Mouse (Mus musculus) MEL (cell line): ENCODE measurements around the gene Rap2b. TPM values are rescaled to one million over a fixed set of nuclear protein-coding genes. Genes with fewer than 3 reads are reported as not detected.

Source experiments
- DNase-seq: peaks from one replicate; pipeline ENCODE4 v3.0.0; 2011; ENCODE audit warnings: low read depth, low spot score
- H3K27ac ChIP-seq: 2 replicates; pipeline ENCODE4 v1.5.1; 2012; ENCODE audit warnings: low read depth, mild to moderate bottlenecking, control low read depth, low read length, moderate library complexity; ENCODE audit not compliant: control insufficient read depth
- H3K27me3 ChIP-seq, 2 experiments: fragments of 150-350 bp in 1 of 2; sonication (generic) in 1 of 2; 2 replicates each; pipeline ENCODE4 v1.6.1; 2012; ENCODE audit warnings: low read length in 2 of 2, mild to moderate bottlenecking in 2 of 2, improper control_type of control experiment in 1 of 2, moderate library complexity in 1 of 2; ENCODE audit not compliant: insufficient read depth in 2 of 2, control insufficient read depth in 1 of 2
- H3K36me3 ChIP-seq, 2 experiments: 2 replicates each; pipeline ENCODE4 v1.6.1; 2012 to 2014; ENCODE audit warnings: low read length in 2 of 2, improper control_type of control experiment in 1 of 2, inconsistent platforms in 1 of 2, mild to moderate bottlenecking in 1 of 2; ENCODE audit not compliant: insufficient read depth in 2 of 2, control insufficient read depth in 1 of 2
- H3K4me1 ChIP-seq, 2 experiments: fragments of 150-350 bp in 1 of 2; sonication (generic) in 1 of 2; 2 replicates each; pipeline ENCODE4 v1.6.1; 2012; ENCODE audit warnings: low read length in 2 of 2, improper control_type of control experiment in 1 of 2, mild to moderate bottlenecking in 1 of 2; ENCODE audit not compliant: insufficient read depth in 2 of 2, control insufficient read depth in 1 of 2
- H3K4me3 ChIP-seq, 2 experiments: fragments of 150-350 bp in 1 of 2; sonication (generic) in 1 of 2; 2 replicates each; pipeline ENCODE4 v1.5.1; 2012; ENCODE audit warnings: low read depth in 2 of 2, low read length in 2 of 2, mild to moderate bottlenecking in 2 of 2, moderate library complexity in 2 of 2, control low read depth in 1 of 2, improper control_type of control experiment in 1 of 2; ENCODE audit not compliant: control insufficient read depth in 1 of 2, insufficient read depth in 1 of 2
- H3K79me2 ChIP-seq: 2 replicates; pipeline ENCODE4 v1.6.1; 2012; ENCODE audit warnings: mild to moderate bottlenecking, low read length, moderate library complexity; ENCODE audit not compliant: control insufficient read depth, poor library complexity, insufficient read depth
- H3K9ac ChIP-seq: 2 replicates; pipeline ENCODE4 v1.6.1; 2012; ENCODE audit warnings: low read depth, mild to moderate bottlenecking, control low read depth, low read length, moderate library complexity; ENCODE audit not compliant: control insufficient read depth, poor library complexity, severe bottlenecking
- H3K9me3 ChIP-seq: fragments of 150-350 bp; sonication (generic); replicated peaks from 2 replicates; pipeline ENCODE4 v1.6.1; 2012; ENCODE audit warnings: mild to moderate bottlenecking, low read length, improper control_type of control experiment, moderate library complexity; ENCODE audit not compliant: insufficient read depth
- BHLHE40 ChIP-seq: IDR thresholded peaks from 2 replicates; pipeline ENCODE4 v1.6.1; 2012; ENCODE audit warnings: low read depth, mild to moderate bottlenecking, inconsistent platforms, low read length, improper control_type of control experiment, borderline replicate concordance
- CHD1 ChIP-seq: IDR thresholded peaks from 2 replicates; pipeline ENCODE4 v1.6.1; 2012; ENCODE audit warnings: low read depth, mild to moderate bottlenecking, inconsistent platforms, low read length, improper control_type of control experiment
- CHD2 ChIP-seq: IDR thresholded peaks from 2 replicates; pipeline ENCODE4 v1.6.1; 2011; ENCODE audit warnings: low read length, improper control_type of control experiment
- CTCF ChIP-seq, 3 experiments: IDR thresholded peaks in 2 of 3; conservative IDR thresholded peaks in 1 of 3; 2 replicates each; pipeline ENCODE4 v1.5.1; 2011 to 2012; ENCODE audit warnings: low read length in 3 of 3, low read depth in 2 of 3, mild to moderate bottlenecking in 2 of 3, improper control_type of control experiment in 1 of 3, inconsistent platforms in 1 of 3, mixed read lengths in 1 of 3, moderate library complexity in 1 of 3; ENCODE audit not compliant: control insufficient read depth in 1 of 3, insufficient read depth in 1 of 3, poor library complexity in 1 of 3, severe bottlenecking in 1 of 3
- E2F4 ChIP-seq: IDR thresholded peaks from 2 replicates; pipeline ENCODE4 v1.6.1; 2011; ENCODE audit warnings: low read depth, low read length, improper control_type of control experiment, borderline replicate concordance
- ELF1 ChIP-seq: IDR thresholded peaks from 2 replicates; pipeline ENCODE4 v1.6.1; 2014; ENCODE audit warnings: low read depth, mild to moderate bottlenecking, inconsistent platforms, low read length, improper control_type of control experiment, moderate library complexity
- EP300 ChIP-seq, 2 experiments: IDR thresholded peaks; 2 replicates each; pipeline ENCODE4 v1.6.1; 2011; ENCODE audit warnings: improper control_type of control experiment in 2 of 2, low read length in 2 of 2, low read depth in 1 of 2, mild to moderate bottlenecking in 1 of 2
- ETS1 ChIP-seq: IDR thresholded peaks from 2 replicates; pipeline ENCODE4 v1.6.1; 2012; ENCODE audit warnings: low read depth, mild to moderate bottlenecking, inconsistent platforms, low read length, improper control_type of control experiment, moderate library complexity
- GABPA ChIP-seq: IDR thresholded peaks from 2 replicates; pipeline ENCODE4 v1.6.1; 2012; ENCODE audit warnings: low read depth, mild to moderate bottlenecking, inconsistent platforms, low read length, improper control_type of control experiment, moderate library complexity
- GATA1 ChIP-seq: IDR thresholded peaks from 2 replicates; pipeline ENCODE4 v1.6.1; 2011; ENCODE audit warnings: low read depth, low read length, improper control_type of control experiment
- HCFC1 ChIP-seq: IDR thresholded peaks from 2 replicates; pipeline ENCODE4 v1.6.1; 2012; ENCODE audit warnings: low read depth, mild to moderate bottlenecking, inconsistent platforms, low read length, improper control_type of control experiment, moderate library complexity
- JUND ChIP-seq: IDR thresholded peaks from 2 replicates; pipeline ENCODE4 v1.6.1; 2011; ENCODE audit warnings: low read depth, mild to moderate bottlenecking, improper control_type of control experiment, low read length
- KAT2A ChIP-seq: conservative IDR thresholded peaks from 2 replicates; pipeline ENCODE4 v1.6.1; 2012; ENCODE audit warnings: low read depth, low read length, improper control_type of control experiment, inconsistent platforms
- MAFK ChIP-seq: IDR thresholded peaks from 2 replicates; pipeline ENCODE4 v1.6.1; 2011; ENCODE audit warnings: low read depth, mild to moderate bottlenecking, low read length, improper control_type of control experiment, borderline replicate concordance
- MAX ChIP-seq: IDR thresholded peaks from 2 replicates; pipeline ENCODE4 v1.6.1; 2011; ENCODE audit warnings: low read length, improper control_type of control experiment
- MAZ ChIP-seq: IDR thresholded peaks from 2 replicates; pipeline ENCODE4 v1.6.1; 2012; ENCODE audit warnings: low read depth, mild to moderate bottlenecking, inconsistent platforms, low read length, improper control_type of control experiment
- MEF2A ChIP-seq: IDR thresholded peaks from 2 replicates; pipeline ENCODE4 v1.6.1; 2014; ENCODE audit warnings: low read depth, mild to moderate bottlenecking, inconsistent platforms, low read length, improper control_type of control experiment; ENCODE audit not compliant: poor library complexity, insufficient replicate concordance, severe bottlenecking; ENCODE audit errors: extremely low read depth
- MXI1 ChIP-seq: IDR thresholded peaks from 2 replicates; pipeline ENCODE4 v1.6.1; 2011; ENCODE audit warnings: mild to moderate bottlenecking, low read depth, low read length, improper control_type of control experiment
- NELFE ChIP-seq: IDR thresholded peaks from 2 replicates; pipeline ENCODE4 v1.6.1; 2011; ENCODE audit warnings: low read depth, low read length, improper control_type of control experiment
- NRF1 ChIP-seq: IDR thresholded peaks from 2 replicates; pipeline ENCODE4 v1.6.1; 2014; ENCODE audit warnings: low read depth, mild to moderate bottlenecking, inconsistent platforms, low read length, improper control_type of control experiment, moderate library complexity; ENCODE audit not compliant: poor library complexity, insufficient read depth, severe bottlenecking
- POLR2A ChIP-seq, 2 experiments: IDR thresholded peaks; 2 replicates each; pipeline ENCODE4 v1.6.1; 2011 to 2012; ENCODE audit warnings: low read length in 2 of 2, mild to moderate bottlenecking in 2 of 2, control low read depth in 1 of 2, improper control_type of control experiment in 1 of 2, low read depth in 1 of 2, moderate library complexity in 1 of 2; ENCODE audit not compliant: control insufficient read depth in 1 of 2, insufficient read depth in 1 of 2, poor library complexity in 1 of 2
- POLR2AphosphoS2 ChIP-seq: IDR thresholded peaks from 2 replicates; pipeline ENCODE4 v1.6.1; 2011; ENCODE audit warnings: low read length, improper control_type of control experiment
- POLR2AphosphoS5 ChIP-seq: IDR thresholded peaks from 2 replicates; pipeline ENCODE4 v1.6.1; 2012; ENCODE audit warnings: low read depth, borderline replicate concordance, mild to moderate bottlenecking, inconsistent platforms, low read length, moderate library complexity, mixed read lengths
- RAD21 ChIP-seq: IDR thresholded peaks from 2 replicates; pipeline ENCODE4 v1.6.1; 2011; ENCODE audit warnings: mild to moderate bottlenecking, low read depth, low read length, improper control_type of control experiment
- SIN3A ChIP-seq: IDR thresholded peaks from 2 replicates; pipeline ENCODE4 v1.6.1; 2012; ENCODE audit warnings: low read length, improper control_type of control experiment, inconsistent platforms
- SMC3 ChIP-seq: IDR thresholded peaks from 2 replicates; pipeline ENCODE4 v1.6.1; 2011; ENCODE audit warnings: low read depth, low read length, improper control_type of control experiment
- TAL1 ChIP-seq: IDR thresholded peaks from 2 replicates; pipeline ENCODE4 v1.6.1; 2012; ENCODE audit warnings: mild to moderate bottlenecking, inconsistent platforms, low read length, moderate library complexity, mixed read lengths
- TBP ChIP-seq: IDR thresholded peaks from 2 replicates; pipeline ENCODE4 v1.8.0; 2011; ENCODE audit warnings: low read depth, low read length, improper control_type of control experiment
- TCF12 ChIP-seq: IDR thresholded peaks from 2 replicates; pipeline ENCODE4 v1.6.1; 2014; ENCODE audit warnings: low read depth, mild to moderate bottlenecking, inconsistent platforms, low read length, improper control_type of control experiment, moderate library complexity
- UBTF ChIP-seq: IDR thresholded peaks from 2 replicates; pipeline ENCODE4 v1.6.1; 2012; ENCODE audit warnings: low read depth, mild to moderate bottlenecking, inconsistent platforms, low read length, improper control_type of control experiment, moderate library complexity, borderline replicate concordance; ENCODE audit not compliant: insufficient read depth
- USF1 ChIP-seq: IDR thresholded peaks from 2 replicates; pipeline ENCODE4 v1.6.1; 2014; ENCODE audit warnings: low read depth, mild to moderate bottlenecking, inconsistent platforms, low read length, improper control_type of control experiment, moderate library complexity
- USF2 ChIP-seq, 2 experiments: IDR thresholded peaks; 2 replicates each; pipeline ENCODE4 v1.6.1; 2011 to 2012; ENCODE audit warnings: improper control_type of control experiment in 2 of 2, low read length in 2 of 2, borderline replicate concordance in 1 of 2, inconsistent platforms in 1 of 2, low read depth in 1 of 2, mild to moderate bottlenecking in 1 of 2; ENCODE audit not compliant: insufficient read depth in 1 of 2
- ZC3H11A ChIP-seq: IDR thresholded peaks from 2 replicates; pipeline ENCODE4 v1.6.1; 2012; ENCODE audit warnings: low read depth, mild to moderate bottlenecking, inconsistent platforms, low read length, improper control_type of control experiment
- ZKSCAN1 ChIP-seq: IDR thresholded peaks from 2 replicates; pipeline ENCODE4 v1.6.1; 2012; ENCODE audit warnings: low read depth, mild to moderate bottlenecking, inconsistent platforms, low read length, improper control_type of control experiment, moderate library complexity
- ZMIZ1 ChIP-seq: IDR thresholded peaks from 2 replicates; pipeline ENCODE4 v1.6.1; 2012; ENCODE audit warnings: low read depth, mild to moderate bottlenecking, inconsistent platforms, low read length, improper control_type of control experiment, moderate library complexity
- ZNF384 ChIP-seq: IDR thresholded peaks from 2 replicates; pipeline ENCODE4 v1.6.1; 2012; ENCODE audit warnings: low read depth, mild to moderate bottlenecking, inconsistent platforms, low read length, improper control_type of control experiment
- polyA plus RNA-seq, 2 experiments: library from polyadenylated mRNA; stranded (reverse) in 1 of 2; unstranded in 1 of 2; fragments of >175 nt in 1 of 2; fragments of >200 nt in 1 of 2; gene quantifications; 2 replicates each; pipeline versions ENCODE4 v1.2.1 to v1.2.4; 2012; ENCODE audit warnings: low replicate concordance in 2 of 2, low read depth in 1 of 2; ENCODE audit not compliant: insufficient read length in 2 of 2, insufficient read depth in 1 of 2, missing spikeins in 1 of 2
- total RNA-seq: library from RNA; depleted of rRNA; stranded (reverse); fragments of 300-350 nt; gene quantifications from 2 replicates; pipeline ENCODE4 v1.2.3, GENCODE M21; 2012

The Rap2b gene
- total and polyA plus RNA-seq, 3 experiments, result 4.4 to 5.6 TPM; not detected in 1

DNA sequence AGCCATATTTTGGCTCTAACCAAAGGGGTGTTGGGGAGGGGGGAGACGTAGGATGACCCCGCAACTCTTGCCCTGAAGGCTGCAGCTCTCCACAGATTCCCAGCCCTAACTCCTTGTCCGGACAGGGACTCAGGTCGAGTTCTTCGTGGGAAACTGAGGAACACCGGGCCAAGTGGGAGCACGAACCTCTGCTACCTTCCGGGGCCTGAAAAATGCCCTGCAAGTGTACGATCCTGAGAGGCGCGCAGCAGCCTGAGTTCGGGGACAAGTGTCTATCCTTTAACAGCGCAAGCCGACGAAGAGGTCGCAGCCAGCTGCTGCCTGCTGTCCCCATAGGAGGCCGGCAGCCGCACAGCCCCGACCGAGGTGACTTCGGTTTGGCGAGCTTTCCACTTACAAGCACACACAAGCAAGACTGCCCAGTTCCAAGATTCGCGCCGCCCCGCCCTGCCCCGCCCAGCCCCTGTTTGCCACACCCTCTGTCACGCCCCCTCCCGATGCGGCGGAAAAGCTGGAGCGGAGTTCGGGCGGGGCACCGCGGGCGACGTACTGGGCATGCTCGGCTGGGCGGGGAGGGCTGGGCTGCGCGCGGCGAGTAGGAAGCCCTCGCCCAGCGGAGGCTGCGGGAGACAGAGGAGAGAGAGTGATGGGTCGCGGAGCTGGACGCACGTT lies 2.7 kb downstream of the Rap2b start:
- DNase-seq, result peak; percentile 96
- H3K4me1 ChIP-seq, result peaks cover 0 to 8% of the 10 kb centered on the region in 2 experiments; a peak in 3 of 4 replicates

GRCm38 (mm10) chr3:61364661-61364977 lies 3.2 kb downstream of the Rap2b start:
- peak overlapping the region; percentile 73 for H3K9ac ChIP-seq
- no peaks in the 10 kb centered on the region for H3K9me3 ChIP-seq
- DNase-seq, result no peak
- peaks cover 0 to 8% of the 10 kb centered on the region in 2 experiments; a peak in 3 of 4 replicates for H3K4me1 ChIP-seq
- H3K4me3 ChIP-seq, result peak overlapping the region; percentile 64 to 94
- no peaks in the 10 kb centered on the region for H3K27me3 ChIP-seq
- TF ChIP-seq NELFE (peak; percentile 80; the same call in 1 of the 2 replicates), CHD1 (no peak), MAZ (no peak), NRF1 (no peak), TCF12 (no peak), SMC3 (no peak), POLR2AphosphoS2 (0 out of 2 replicates have a peak, but pooled peaks have one; percentile 53), MAFK (no peak), MXI1 (peak; percentile 28; the same call in 1 of the 2 replicates), MAX (peak; percentile 33; the same call in 1 of the 2 replicates), POLR2A (IDR thresholded peaks at IDR 0.05; ENCODE audit: control insufficient read depth in 1 of 2, insufficient read depth in 1 of 2, low read depth in 1 of 2, low read length in 2 of 2, poor library complexity in 1 of 2) (no peak), USF2 (IDR thresholded peaks at IDR 0.05; ENCODE audit: borderline replicate concordance in 1 of 2, insufficient read depth in 1 of 2, low read depth in 1 of 2, low read length in 2 of 2) (no peak)
- peaks cover 22% of the 10 kb centered on the region for H3K79me2 ChIP-seq
- no peak overlapping the region for H3K27ac ChIP-seq
- peaks cover 0 to 14% of the 10 kb centered on the region in 2 experiments; a peak in 2 of 4 replicates for H3K36me3 ChIP-seq

More for the DNA sequence above, 2.7 kb downstream of the Rap2b start:
- peak overlapping the region; percentile 26 for H3K27ac ChIP-seq
- H3K4me3 ChIP-seq, result peak overlapping the region; percentile 72 to 94
- no peak; the same call in 1 of the 2 replicates for TF ChIP-seq NELFE
- peak; percentile 86 for TF ChIP-seq SIN3A
- peak; percentile 69 to 85 for TF ChIP-seq POLR2A (IDR thresholded peaks at IDR 0.05; ENCODE audit: control insufficient read depth in 1 of 2, insufficient read depth in 1 of 2, low read depth in 1 of 2, low read length in 2 of 2, poor library complexity in 1 of 2)
- TF ChIP-seq USF1, result peak; percentile 38; the same call in 1 of the 2 replicates
- TF ChIP-seq ETS1, result no peak
- TF ChIP-seq RAD21, result no peak
- TF ChIP-seq E2F4, result no peak
- TF ChIP-seq TCF12, result peak; percentile 60
- peak; percentile 80 for TF ChIP-seq HCFC1
- TF ChIP-seq MAZ, result peak; percentile 97
- TF ChIP-seq GABPA, result no peak
- TF ChIP-seq TAL1, result no peak
- no peak for TF ChIP-seq MAFK
- TF ChIP-seq POLR2AphosphoS5, result no peak
- no peak; the same call in 1 of the 2 replicates for TF ChIP-seq POLR2AphosphoS2
- no peak for TF ChIP-seq ZKSCAN1
- no peak for TF ChIP-seq EP300 (IDR thresholded peaks at IDR 0.05; ENCODE audit: low read depth in 1 of 2, low read length in 2 of 2)
- TF ChIP-seq USF2 (IDR thresholded peaks at IDR 0.05; ENCODE audit: borderline replicate concordance in 1 of 2, insufficient read depth in 1 of 2, low read depth in 1 of 2, low read length in 2 of 2), result no peak
- TF ChIP-seq MEF2A, result no peak
- no peak for TF ChIP-seq CHD2
- 0 out of 2 replicates have a peak, but pooled peaks have one; percentile 78 for TF ChIP-seq UBTF
- peak; percentile 72; the same call in 1 of the 2 replicates for TF ChIP-seq ZMIZ1
- 0 out of 2 replicates have a peak, but pooled peaks have one; percentile 13 for TF ChIP-seq MXI1
- TF ChIP-seq ZNF384, result no peak
- TF ChIP-seq GATA1, result no peak
- no peak for TF ChIP-seq CTCF (IDR thresholded peaks at IDR 0.05 in 2 of 3, conservative IDR thresholded peaks at IDR 0.05 in 1 of 3; ENCODE audit: control insufficient read depth in 1 of 3, insufficient read depth in 1 of 3, low read depth in 2 of 3, low read length in 3 of 3, poor library complexity in 1 of 3, severe bottlenecking in 1 of 3)
- peak; percentile 88 for TF ChIP-seq ELF1
- peak; percentile 89 for TF ChIP-seq NRF1
- TF ChIP-seq TBP, result peak; percentile 56; the same call in 1 of the 2 replicates
- 0 out of 2 replicates have a peak, but pooled peaks have one; percentile 2 for TF ChIP-seq SMC3
- TF ChIP-seq ZC3H11A, result no peak
- TF ChIP-seq CHD1, result no peak
- TF ChIP-seq JUND, result no peak
- TF ChIP-seq BHLHE40, result no peak
- TF ChIP-seq KAT2A, result no peak
- TF ChIP-seq MAX, result no peak
- TF ChIP-seq, all 39 proteins: peak for 13
- H3K9ac ChIP-seq, result peak overlapping the region; percentile 73
- peaks cover 0 to 14% of the 10 kb centered on the region in 2 experiments; a peak in 2 of 4 replicates for H3K36me3 ChIP-seq
- H3K9me3 ChIP-seq, result no peaks in the 10 kb centered on the region
- peaks cover 22% of the 10 kb centered on the region for H3K79me2 ChIP-seq
- H3K27me3 ChIP-seq, result no peaks in the 10 kb centered on the region
